Mouse (Mus musculus) urinary bladder, postnatal 4 days (tissue): Measurements from ENCODE around the gene Hist1h2bn.
A peak's percentile ranks its signal among the peaks of the same experiment; 100 is the strongest.
"Not testable (repeated sequence)": the region's sequence is repeated elsewhere in the genome, so short reads cannot be mapped to it uniquely, and the experiment has no call there.

ENCODE experiments used
- DNase-seq, 2 experiments: peaks; one replicate each; pipeline ENCODE4 v3.0.0; 2021 to 2022; ENCODE audit warnings: low spot score in 2 of 2

Hist1h2bn gene

DNA sequence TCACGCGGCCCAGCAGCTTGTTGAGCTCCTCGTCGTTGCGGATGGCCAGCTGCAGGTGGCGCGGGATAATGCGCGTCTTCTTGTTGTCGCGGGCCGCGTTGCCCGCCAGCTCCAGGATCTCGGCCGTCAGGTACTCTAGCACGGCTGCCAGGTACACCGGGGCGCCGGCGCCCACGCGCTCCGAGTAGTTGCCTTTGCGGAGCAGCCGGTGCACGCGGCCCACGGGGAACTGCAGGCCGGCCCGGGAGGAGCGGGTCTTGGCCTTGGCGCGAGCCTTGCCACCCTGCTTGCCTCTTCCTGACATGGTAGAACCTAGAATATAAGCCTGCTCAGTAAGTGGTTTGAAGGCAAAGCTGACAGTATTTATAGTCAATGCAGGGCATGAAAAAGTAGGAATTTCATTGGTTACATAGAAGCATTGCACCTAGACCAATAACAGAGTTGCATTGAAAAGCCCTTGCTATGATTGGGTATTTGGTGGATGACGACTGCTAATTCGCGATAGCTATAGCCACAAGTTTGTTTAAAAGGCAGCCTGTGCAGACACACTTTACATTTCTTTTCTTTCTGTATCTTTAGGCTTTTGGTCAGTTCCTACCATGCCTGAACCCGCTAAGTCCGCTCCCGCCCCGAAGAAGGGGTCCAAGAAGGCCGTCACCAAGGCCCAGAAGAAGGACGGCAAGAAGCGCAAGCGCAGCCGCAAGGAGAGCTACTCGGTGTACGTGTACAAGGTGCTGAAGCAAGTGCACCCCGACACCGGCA is at the start of gene Hist1h2bn, which contains the start of gene Hist1h2ak:
TSS of gene Hist1h2bn (plus strand) at position 600 of the 762 bp plus-strand sequence.
TSS of gene Hist1h2ak (minus strand) at position 304 of the 762 bp plus-strand sequence.
- DNase-seq, result peak in 1 of 2 experiments; percentile 50

DNA sequence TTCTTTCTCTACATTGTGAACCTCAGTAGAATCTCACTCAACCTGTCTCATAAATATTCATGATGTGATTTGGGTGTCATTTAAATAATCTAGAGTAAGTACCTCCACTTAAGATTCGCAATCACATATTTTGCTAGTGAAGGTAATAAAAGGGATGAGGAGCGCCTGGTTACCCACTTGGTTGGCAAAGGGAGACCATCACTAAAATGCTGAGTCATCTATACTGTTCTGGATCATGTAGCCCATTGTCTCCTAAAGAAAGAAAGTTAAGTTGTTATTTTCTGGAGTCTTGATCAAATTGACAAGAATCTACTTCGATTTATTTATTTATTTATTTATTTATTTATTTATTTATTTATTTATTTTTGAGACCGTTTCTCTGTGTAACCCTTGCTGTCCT is 47.3 kb upstream of the Hist1h2bn start:
- DNase-seq, result no peak

DNA sequence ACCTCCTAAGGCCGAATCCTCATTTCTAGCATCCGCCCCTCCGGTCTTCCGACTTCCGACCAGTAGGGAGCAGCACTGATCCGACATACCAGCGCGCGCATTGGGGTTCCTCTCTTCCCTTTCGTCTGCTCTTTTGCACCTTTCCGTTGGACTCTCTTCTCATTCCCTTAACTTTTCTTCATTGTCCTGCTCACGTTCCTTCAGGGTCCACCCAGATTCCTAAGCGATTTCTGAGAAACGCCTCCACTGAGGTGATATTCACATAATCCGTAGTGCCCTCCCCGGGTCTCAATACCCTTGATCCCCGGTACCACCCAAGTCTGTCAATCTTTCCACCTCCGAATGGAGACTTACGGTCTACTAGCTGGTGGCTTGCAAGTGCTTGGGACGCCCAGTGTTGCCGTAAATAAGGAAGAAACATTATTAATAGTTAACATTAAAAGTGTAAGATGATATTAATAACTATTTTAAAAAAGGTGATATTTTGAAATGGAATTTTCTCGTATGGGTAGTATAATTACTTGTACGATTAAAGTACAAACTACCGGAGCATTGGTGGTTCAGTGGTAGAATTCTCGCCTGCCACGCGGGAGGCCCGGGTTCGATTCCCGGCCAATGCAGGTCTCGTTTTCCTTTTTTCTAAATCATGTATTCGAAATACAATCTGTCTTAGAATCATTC is 43.8 kb upstream of the Hist1h2bn start:
- peak; percentile 79 to 91 for DNase-seq

DNA sequence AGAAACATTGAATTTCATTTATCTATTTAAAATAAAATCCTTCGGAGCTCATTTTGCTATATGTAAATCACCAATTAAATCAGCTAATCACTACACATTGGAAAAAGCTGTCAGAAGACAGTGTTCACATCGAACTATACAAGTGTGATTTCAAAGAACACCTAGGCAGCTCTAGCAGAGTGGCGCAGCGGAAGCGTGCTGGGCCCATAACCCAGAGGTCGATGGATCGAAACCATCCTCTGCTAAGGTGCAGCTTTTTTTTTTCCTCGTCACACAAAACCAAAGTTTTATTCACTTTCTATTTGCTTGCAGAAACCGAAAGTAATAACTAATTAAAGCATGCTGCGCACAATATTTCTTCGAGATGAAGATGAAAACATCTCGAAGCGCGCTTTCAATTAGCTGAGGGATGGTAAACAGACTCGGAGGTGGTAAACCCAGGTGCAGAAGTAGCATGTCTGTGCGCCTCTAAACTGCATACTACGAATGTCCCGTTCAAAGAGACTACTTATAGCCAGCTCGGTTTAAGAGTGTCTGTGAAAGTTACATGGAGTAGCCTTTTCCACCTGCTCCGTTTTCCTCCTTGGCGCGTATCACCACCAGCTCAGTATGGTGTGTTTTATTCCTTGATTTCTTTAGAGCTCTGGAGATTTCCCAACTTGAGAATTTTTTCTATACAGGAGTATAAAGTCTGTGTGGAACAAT is 43.0 kb upstream of the Hist1h2bn start:
- DNase-seq, result peak; percentile 59 to 68

DNA sequence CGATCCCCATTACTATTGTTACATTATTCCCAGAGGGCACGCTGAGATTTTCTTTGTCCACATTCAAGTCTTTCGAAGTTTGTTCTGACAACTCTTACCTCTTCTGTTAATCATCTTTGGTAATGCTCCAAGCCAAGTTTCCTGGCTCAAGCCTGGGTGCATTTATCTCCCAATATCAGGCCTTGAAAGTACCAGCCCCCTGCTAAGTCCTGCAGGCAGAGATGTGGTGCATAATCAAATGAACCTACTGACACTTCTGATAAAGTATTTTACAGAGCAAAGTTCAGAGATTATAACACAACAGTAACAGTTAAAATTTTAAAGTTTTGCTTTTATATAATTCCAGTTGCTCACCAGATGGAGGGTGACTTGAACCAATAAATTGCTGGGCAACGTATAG is 42.2 kb upstream of the Hist1h2bn start:
- no peak for DNase-seq

DNA sequence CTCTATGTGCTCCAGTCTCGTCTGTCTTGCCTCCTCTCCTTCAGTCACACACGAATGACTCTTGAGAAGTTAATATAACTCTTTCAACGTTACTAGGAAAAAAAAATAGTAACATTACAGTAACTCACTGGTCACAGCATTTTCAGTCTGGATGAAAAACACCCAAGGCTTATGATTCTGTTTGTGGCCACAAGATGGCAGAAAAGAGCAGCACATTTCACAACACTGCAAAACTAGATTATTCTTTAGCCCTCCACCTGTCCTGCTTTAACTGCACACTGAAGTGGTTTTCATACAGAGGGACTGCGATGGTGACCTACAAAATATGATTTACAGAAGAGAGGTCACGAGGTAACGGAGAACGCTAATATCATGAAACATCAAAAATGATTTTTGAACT is 39.2 kb upstream of the Hist1h2bn start:
- no peak for DNase-seq

DNA sequence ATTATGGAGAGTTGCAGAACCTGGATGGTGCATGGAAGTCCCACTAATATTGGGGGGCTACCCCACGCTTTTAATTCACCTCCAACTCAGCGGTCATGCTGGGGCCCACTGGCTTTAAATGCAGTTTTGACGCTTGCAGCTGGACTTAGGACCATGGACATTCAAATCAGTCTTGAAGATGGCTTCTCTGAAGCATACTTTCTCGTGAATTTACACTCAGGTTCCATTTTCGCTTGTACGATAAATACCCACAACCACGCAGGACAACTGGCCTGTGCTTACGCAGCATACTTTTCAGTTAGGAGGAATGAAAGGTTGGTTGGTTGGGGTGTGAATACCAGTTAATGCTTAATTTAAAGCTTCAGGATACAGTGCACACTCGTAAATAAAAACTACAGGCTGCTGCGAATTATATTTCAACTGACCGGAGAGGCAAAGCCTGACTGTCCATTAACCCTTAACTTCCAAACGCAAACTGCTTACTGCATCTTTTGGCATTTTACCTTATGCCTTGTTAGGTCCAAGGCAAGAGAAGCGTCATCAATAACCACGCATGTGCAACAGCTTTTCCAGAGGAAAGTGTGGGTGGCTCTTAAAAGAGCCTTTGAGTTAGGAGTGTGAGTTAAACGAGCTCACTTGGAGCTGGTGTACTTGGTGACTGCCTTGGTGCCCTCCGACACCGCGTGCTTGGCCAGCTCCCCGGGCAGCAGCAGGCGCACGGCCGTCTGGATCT is 38.6 kb upstream of the Hist1h2bn start:
- DNase-seq, result no peak

GRCm38 (mm10) chr13:21715864-21716539 is 37.9 kb upstream of the Hist1h2bn start, which contains the start of the genes Hist1h2bl and Hist1h2ai:
TSS of gene Hist1h2bl (minus strand) at chr13:21716143.
TSS of gene Hist1h2ai (plus strand) at chr13:21716422.
- DNase-seq, result peak; percentile 65 to 69

DNA sequence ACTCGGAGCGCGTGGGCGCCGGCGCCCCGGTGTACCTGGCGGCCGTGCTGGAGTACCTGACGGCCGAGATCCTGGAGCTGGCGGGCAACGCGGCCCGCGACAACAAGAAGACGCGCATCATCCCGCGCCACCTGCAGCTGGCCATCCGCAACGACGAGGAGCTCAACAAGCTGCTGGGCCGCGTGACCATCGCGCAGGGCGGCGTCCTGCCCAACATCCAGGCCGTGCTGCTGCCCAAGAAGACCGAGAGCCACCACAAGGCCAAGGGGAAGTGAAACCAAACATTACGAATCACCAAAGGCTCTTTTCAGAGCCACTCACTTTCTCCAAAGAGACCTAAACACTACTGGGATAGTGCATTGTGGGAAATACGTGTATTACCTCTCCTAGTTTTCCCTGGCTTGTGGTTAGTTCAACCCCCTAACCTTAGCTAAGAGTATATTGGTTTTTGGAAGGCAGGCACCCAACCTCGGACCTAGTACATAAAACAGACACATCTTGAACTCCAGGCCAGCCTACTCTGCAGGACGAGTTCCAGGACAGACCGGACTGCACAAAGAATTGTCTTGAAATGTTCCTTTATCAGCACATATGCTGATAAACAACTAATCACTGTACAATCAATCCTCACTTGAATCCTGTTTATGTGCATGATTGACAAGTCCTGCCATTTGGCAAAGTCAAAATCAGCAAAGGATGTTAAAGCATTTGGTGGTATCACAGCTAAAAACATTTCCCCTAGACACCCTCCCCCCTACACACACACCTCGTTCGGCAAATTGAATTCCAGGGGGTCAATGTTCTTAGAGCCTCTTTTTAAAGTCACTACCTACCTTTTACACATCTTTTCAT is 37.2 kb upstream of the Hist1h2bn start:
- not testable (repeated sequence) for DNase-seq

DNA sequence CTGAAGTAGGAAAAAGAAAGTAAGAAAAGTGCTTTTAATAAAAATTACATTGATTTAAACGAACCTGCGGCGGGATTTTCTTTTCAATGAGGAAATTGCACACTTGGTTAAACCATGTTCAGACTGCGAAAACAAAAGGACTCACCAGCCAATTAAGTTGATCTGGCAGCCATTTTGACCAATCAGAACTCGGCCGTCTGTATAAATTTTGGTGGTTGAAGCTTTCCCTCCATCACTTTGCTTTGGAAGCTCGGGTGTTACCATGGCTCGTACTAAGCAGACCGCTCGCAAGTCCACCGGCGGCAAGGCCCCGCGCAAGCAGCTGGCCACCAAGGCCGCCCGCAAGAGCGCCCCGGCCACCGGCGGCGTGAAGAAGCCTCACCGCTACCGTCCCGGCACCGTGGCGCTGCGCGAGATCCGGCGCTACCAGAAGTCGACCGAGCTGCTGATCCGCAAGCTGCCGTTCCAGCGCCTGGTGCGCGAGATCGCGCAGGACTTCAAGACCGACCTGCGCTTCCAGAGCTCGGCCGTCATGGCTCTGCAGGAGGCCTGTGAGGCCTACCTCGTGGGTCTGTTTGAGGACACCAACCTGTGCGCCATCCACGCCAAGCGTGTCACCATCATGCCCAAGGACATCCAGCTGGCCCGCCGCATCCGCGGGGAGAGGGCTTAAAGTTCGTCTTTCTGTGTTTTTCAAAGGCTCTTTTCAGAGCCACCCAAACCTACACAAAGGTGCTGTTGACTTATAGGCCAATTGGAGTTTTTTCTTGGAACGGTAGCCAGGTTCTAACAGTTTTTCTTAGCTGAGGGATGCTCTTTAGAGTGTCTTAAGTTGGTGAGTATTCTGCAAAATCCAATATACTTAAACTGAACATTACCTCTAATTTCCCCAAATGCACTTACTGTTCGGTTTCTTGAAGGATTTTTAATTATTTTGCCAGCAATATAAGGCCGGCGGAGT is 36.2 kb upstream of the Hist1h2bn start, which contains the start of gene Hist1h3h:
TSS of gene Hist1h3h (plus strand) at position 263 of the 961 bp plus-strand sequence.
- DNase-seq, result peak; percentile 72 to 77

DNA sequence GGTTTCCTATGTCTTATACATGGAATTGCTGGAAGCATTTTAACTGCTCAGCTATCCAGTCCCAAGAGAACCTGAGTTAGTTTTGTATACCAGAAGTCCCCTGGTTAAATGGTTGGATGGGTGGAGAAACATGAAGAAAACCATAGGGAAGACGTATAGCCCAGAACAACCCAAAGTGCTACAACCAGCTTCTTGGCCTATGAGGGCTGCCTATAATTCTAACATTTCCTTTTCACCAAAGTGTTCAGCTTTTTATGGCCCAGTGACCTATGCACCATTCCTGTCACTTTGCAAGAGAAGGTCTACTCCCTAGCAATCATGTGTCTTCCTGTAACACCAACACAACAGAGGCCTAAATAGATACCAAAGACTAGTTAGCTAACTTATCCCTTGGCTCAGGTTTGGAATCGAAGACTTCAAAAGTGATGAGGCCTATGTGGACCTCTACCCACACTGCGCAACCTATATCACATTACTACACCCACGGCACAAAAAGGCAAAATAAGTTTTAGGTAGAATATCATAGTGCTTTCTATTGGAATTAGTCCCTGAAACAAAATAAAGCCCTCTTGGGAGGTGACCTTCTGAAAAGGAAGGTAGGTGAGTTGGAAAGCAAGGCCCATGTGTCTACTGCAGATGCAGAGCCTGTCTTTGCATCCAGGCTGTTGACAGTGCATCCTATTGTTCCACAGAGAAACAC is 35.4 kb upstream of the Hist1h2bn start:
- no peak for DNase-seq

- not testable (repeated sequence) for DNase-seq
These were observed 32.7 kb upstream of the Hist1h2bn start for GRCm38 (mm10) chr13:21721107-21721756.

DNA sequence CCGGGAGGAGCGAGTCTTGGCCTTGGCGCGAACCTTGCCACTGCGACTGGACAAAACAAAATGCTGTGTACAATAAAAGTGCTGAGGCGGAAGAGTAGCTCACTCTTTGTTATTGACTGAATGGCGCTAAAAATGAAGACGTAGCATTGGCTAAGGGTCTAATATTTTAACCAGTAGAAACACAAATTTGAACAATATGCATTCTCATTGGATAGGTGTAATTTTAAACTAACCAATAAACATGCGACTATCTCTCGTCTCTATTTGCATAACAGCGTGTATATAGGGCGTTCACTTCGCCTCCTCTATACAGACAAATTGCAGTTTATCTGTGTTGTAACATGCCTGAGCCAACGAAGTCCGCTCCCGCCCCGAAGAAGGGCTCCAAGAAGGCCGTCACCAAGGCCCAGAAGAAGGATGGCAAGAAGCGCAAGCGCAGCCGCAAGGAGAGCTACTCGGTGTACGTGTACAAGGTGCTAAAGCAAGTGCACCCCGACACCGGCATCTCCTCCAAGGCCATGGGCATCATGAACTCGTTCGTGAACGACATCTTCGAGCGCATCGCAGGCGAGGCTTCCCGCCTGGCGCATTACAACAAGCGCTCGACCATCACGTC is 32.1 kb upstream of the Hist1h2bn start, which contains the start of gene Hist1h2bm:
TSS of gene Hist1h2bm (plus strand) at position 288 of the 616 bp plus-strand sequence.
- peak in 1 of 2 experiments; percentile 54 for DNase-seq

DNA sequence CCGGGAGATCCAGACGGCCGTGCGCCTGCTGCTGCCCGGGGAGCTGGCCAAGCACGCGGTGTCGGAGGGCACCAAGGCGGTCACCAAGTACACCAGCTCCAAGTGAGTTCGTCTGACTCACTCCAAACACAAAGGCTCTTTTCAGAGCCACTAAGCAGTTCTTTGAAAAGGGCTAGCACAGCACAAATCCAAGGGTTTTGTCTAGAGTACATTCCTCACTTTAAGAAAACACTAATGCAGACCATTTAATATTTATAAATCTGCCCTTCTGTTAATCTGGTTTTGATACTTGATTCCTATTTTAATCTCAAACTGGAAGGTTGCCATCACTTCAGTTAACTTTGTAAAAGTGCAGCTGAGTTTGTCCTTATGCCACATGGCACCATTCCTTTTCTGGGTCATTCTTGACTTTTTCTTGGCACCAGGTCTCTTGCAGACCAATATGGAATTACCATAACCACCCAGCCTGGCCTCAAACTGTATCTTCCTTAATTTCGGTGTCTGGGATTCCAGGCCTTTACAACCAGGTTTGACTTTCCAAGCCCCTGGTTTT is 31.5 kb upstream of the Hist1h2bn start:
- DNase-seq, result no peak

- DNase-seq, result no peak
These were observed 30.7 kb upstream of the Hist1h2bn start for GRCm38 (mm10) chr13:21722993-21723836.
